Mouse (Mus musculus): ENCODE data around the gene Plxnd1.

Plxnd1 gene

DNA sequence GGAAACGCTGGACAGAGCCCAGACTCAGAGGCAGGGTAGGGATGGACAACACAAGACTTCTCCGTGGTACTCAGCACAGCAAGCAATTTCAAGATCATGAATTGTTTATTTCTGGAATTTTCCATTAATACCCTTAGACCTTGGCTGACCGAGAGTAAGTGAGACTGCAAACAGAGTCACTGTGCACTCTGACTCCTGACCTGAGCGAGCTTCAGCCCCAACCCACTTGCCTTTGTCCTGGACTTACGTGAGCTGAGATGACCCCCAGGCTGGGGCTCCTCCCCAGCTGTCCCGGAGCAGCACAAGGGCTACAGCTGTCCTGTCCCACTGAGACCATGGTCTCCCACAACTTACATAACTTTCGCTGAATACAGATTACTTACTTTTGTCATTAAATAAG lies 11.9 kb downstream of the Plxnd1 start:
- no peak for DNase-seq (ENCODE audit: low read depth, low spot score)

DNA sequence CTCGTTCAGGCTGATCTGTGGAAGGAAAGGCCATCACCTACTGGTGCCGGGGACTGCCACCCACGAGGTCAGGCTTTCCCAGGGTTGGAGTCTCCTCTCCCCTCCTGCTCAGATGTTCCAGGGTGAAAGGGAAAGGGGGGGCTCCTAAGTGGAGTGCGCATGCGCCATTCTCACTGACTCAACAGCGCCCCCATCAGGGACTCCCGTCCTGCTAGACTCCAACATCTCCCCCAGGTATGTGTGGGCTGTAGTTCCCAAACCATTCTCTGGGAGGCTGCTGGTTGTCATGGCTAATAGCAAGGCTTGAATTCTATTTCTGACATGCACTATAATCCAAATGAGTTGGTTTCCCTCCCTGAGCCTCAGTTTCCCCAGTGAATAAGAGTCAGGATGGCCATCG lies 16.2 kb downstream of the Plxnd1 start:
- DNase-seq (ENCODE audit: low read depth, low spot score): no peak

DNA sequence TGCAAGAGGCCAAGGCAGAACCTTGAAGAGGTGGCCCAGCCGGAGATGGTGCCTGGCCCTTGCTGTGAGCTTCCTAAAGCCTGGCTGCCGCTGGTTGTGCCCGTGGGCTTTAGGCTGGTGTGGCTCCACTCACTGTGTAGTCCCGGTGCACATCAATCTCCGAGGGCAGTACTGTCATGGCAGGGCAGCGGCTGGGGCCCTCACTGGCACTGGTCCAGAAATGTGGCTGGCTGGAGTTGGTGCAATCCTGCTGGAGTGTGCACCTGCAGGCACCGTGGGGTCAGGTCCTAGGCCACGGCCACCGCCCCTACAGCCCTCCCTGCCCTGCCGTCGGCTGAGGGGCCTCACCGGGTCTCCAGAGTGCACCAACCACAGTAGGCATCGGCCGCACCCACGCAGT lies 17.0 kb downstream of the Plxnd1 start:
- no peak for DNase-seq (ENCODE audit: low read depth, low spot score)

DNA sequence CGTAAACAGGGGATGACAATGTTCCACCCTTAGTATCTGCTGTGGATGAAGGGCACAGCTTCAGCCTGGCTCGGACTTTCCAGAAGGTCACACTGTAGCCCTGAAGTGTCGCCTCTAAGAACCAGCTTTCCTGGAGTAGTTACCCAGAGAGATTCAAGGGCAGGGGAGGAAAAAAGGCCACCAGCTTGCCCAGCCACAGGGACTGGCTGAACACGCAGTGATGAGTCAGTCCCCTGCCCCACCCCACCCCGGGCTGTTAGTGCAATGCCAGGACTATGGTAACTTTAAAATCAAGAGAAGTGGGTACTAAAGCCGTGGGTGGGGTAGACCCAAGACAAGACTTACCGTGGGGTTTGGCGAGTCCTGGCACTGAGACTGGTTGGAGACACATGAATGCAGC lies 19.2 kb downstream of the Plxnd1 start:
- DNase-seq (ENCODE audit: low read depth, low spot score): no peak

DNA sequence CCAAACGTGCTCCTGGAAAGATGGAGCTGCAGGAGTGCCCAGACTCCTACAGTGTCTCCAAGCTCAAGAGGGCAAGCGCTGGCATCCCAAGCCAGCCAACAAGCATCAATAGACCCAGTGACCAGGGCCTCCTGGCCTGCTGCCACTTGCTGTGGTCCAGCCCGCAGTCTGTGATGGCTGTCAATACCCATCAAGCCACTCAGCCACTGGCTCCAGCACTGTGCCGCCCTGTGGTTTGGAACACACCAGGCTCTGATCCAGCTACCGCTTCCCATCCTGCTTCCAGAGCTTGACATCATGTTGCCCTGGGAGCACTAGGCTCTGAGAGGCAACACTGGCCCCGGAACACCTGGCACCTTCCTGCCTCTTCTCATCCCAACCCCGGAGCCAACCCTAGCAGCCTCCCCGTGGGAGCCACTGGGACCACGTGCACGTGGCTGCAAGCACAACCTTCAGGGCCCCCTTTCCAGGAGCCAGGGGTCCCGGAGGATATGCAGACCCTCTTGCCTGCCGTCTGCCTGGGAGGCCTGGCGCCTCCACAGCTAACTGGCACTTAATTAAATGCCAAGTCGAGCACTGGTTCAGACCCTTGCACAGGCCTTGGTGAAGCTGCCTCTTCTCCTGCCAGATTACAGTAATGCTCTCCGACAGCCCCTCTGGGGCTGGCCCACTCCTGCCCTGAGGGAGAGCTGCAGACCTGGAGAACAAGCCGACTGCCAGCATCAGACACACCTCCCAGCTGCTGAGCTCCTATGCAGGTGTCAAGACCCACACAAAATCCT lies 20.7 kb downstream of the Plxnd1 start:
- no peak for DNase-seq (ENCODE audit: low read depth, low spot score)

DNA sequence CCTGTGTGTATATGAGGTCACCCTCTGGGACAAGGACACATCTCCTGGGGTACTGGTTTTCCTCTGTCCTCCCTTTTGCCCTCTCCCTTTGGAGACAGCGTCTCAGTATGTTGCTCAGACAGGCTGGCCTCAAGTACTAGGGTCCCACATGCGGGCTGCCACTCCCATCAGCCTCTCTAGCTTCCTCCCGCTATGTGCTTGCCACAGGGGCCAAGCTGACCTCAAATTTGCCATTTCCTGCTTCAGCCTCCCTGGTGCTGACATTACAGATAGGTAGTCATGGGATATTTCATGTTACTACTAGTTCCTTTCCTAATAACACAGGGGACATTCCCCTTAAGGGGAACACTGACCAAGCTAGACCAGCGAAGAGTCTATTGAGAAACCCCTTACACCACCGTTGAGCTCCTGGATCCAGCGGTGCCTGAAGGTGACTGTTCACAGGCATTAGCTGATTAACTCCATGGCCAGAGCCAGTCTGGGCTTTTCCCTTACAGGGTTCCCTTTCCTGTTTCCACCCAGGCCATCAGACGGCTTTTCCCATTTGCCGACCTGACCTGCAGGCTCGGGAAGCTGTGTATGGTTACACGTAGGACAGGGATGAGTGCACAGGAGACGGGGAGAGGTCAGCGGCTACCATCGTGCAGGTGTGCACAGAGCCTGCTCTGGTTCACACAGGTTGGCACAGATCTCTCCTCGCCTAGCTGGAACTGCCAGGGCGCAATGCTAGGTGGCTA lies 21.5 kb downstream of the Plxnd1 start:
- no peak for DNase-seq (ENCODE audit: low read depth, low spot score)

DNA sequence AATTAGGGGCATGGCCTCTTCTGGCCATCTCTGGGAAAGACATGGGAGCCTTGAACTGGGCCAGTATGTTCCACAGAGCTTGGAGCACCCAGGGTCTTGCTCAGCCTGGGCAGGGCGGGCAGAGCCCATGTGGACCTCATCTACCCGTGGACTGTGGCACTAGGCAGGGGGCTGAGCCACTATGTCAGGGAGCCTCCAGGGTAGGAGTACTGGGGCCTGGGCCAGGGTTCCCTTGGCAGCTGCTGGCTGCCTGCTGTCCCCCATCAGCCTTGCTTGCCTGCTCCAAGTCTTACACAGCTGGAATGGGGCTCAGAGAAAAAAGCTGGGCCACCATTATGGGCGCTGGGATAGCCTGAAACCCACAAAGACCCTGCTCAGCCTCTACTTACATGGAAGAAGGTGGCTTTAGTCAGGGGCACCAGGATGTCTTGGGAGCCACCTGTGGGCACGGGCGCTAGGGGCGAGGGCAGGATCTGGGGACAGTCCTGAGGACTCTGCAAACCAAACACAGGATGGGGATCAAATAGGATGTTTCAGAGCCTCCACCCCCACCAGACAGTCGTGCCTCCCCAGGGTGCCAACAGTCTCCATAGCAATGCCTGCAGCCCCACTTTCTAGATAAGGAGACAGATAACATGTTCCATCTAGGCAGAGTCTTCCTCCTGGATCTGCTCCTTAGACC lies 22.6 kb downstream of the Plxnd1 start:
- DNase-seq (ENCODE audit: low read depth, low spot score): no peak

DNA sequence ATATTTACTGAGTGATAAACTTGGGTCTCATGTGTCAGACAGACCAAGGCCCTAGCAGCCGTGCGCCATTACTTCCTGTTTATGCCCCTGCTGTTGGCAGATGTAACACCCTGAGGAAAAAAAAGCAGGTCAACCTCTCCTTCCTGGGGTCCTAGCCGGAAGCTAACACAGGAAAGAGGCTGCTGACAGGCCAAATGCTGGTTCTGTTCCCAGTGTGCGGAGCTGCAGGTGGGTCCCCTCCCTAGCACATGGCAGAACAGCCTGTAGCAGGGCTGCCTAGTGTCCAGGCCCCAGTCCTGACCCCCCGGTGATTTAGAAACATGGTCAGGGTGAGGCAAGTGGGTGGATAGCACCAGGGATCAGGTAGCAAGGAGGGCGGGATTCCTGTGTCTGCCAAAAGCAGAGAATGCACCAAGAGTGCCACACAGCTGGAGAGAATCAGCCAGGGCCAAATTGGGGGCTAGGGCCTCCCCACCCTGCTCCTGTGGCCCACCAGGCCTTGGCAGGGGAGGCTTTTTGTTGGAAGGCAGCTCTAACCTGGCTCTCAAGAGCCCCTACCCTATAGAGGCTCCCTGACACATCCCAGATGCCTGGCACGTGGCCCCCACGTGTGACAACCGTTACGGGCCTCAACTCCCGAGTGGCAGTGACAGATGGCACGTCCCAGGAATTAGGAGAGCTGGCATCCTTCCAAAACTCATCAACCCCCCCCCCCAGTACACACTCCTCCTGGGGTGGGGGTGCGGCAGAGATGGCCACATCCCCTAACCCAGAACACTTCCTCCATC lies 23.3 kb downstream of the Plxnd1 start:
- DNase-seq (ENCODE audit: low read depth, low spot score): no peak

DNA sequence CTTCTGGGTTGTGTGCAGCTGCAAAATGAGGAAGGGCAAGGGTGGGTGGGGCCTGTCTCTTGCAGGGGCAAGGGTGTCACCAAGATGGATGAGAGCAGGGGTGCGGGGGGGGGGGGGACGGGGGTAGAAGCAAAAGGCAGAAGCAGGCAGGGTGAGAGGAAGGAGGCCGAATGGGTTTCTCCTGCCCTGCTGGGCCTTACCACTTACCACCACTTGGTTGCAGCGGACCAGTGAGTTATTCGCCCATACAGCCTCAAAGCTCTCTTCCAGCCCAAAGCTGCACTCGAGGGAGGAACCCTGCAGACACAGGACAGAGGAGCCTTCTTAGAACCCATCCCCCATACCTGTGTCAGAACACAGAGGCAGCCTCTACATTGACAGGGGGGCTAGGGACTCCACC lies 24.9 kb downstream of the Plxnd1 start:
- no peak for DNase-seq (ENCODE audit: low read depth, low spot score)

DNA sequence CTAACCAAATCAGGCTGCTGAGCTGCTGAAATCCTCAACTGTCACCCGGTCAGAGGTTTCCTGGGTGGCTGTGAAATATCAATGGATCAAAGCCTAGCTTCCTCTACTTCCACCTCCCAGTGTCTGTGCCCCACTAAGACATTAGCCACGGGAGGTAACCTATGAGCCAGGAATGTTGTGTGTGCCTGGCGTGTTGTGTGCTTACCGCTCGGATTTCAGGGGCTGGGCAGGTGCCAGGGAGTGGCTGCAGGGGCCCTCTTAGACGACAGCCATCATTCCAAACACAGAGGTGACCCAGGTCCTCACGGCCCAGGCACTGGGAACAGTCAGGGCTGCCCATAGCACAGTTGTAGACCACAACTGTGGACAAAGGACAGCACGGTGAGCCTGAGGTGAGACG lies 25.7 kb downstream of the Plxnd1 start:
- no peak for DNase-seq (ENCODE audit: low read depth, low spot score)

DNA sequence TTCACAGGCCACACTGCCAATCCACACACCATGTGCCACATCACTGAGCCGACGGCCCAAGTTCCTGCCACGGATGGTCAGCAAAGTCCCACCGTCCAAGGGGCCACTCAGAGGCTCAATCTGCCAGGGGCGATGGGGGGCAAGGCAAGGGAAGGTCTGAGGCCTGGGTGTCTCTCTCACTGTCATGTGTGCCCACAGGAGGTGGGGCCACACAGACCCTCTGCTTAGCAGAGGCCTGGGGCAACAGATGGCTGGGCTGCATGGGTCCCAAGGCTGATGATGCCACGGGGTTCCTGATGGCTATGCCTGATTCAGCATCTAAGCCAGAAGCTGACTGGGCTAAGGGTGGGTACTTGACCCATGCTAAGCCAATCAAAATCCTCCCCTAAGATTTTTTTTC lies 26.1 kb downstream of the Plxnd1 start:
- DNase-seq (ENCODE audit: low read depth, low spot score): no peak

DNA sequence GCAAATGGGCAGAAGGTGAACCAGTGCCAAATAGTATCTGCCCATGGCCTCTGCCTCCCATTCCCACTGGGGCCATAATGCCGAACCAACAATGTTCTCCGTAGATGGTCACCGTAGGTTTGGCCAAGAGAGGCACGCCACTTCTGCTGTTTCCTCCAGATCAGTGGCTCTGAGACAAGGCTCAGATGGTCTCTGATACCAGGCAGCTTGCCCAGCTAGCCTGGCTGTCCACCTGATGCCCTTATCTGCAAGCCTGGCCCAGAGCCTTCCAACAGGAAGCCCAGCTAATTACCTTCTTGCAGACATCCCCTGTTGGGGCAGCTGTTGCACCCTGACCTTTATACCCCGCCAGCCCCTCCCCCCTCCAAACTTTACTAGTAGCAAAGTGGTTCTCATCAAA lies 26.7 kb downstream of the Plxnd1 start:
- DNase-seq (ENCODE audit: low read depth, low spot score): no peak

DNA sequence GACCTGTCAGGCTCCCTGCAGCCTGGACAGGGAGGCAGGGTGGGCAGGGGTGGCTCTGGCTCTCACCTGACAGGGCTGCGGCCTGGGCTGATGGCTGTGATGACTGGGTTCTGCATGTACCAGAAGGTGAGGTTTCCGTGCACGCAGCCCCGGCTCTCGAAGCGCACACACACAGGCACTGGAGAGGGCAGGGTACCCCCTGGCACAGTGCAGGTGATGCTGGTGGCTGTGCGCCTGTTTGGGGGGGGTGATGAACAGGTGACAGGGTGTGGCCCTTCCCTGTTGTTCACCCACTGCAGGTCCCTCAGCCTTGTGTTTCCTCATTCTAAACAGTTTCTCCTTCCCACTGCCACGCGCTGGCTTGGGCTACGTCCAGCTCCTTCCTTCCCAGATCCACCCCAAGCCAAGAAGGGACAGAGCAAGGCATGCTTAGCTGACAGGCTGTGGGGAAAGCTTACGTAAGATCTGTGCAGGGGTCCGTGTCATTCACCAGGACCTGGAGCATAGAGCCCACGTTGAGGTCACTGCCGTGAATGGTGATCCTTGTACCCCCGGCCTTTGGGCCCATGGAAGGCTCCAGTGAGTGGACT lies 27.4 kb downstream of the Plxnd1 start:
- DNase-seq (ENCODE audit: low read depth, low spot score): no peak

DNA sequence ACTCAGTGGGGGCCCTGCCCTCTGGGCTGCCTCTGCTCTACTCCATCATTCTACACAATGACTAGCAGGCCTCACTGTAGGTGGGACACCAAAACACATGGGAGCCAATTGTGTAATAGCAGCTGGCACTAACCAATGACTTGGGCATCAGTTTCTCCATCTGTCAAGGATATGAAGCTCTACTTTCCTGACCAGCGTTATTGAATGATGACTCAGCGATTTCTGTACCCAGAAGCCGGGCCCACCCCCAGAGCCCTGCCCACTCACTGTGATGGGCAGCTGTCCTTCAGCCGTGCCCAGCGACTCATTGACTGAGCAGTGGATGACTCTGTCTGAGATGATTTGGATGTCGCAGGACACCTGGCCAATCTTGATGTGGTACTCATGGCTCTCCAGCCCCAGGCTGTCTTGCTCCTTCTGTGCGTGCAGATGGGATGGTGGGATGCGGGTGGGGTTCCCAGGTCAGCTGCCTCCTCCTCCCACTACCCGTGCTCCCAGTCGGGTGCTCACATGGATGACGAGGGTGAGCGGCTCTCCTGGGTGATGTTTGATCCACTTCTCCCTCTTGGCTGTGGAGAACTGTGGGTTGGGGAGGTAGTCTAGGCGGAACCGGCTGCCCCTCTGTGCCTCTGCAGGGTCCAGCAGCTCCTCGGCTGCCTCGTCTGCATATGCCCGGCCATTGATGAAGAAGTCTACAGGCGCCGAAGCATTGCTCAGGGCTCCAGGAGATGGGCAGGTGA lies 28.4 kb downstream of the Plxnd1 start:
- no peak for DNase-seq (ENCODE audit: low read depth, low spot score)

DNA sequence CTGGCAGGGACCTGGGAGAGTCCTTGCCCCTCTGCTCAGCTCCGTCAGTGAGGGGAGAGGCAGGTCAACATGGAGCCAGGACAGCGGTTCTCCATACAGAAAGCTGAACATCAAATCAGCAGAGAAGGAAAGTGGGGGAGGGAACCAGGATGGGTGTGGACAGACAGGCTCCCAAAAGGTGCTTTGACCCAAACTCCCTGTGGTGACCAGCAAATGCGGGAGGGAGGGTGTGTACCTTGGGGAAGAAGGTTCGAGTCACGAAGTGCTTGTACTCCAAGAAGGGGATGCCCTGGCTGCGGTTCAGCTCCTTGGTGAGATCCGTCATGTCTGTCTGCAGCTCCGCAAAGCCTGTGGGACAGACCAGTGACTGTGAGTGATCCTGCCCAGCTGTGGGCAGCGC lies 31.1 kb downstream of the Plxnd1 start:
- DNase-seq (ENCODE audit: low read depth, low spot score): no peak

DNA sequence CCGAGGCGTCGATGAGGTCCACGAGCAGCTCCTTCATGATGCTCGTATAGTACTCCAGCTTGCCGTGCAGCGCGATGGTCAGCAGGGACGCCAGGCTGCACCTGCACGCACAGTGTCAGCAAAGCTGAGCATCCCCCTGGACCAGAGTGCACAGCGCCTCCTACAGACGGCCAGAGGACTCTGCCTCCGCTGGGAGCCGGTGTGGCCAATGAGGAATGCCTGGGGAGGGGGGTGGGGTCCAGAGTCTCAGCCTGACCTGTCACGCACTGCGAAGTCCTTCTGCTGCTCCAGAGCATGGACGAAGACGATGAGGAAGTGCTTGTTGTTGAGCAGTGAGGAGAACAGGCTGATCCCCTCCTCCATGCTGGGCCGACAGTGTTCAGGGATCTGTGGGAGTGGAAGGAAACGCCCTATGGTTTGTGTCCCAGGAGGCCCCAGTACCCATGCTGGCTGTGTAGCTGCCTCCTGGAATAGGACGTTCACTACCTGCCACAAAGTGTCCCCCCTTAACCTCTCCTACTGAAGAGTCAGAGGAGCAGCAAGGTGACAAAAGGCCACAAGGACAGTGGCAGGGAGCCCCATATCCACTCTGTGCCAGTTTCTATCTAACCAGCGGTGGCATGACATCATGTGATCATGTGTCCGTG lies 32.2 kb downstream of the Plxnd1 start:
- DNase-seq (ENCODE audit: low read depth, low spot score): no peak

DNA sequence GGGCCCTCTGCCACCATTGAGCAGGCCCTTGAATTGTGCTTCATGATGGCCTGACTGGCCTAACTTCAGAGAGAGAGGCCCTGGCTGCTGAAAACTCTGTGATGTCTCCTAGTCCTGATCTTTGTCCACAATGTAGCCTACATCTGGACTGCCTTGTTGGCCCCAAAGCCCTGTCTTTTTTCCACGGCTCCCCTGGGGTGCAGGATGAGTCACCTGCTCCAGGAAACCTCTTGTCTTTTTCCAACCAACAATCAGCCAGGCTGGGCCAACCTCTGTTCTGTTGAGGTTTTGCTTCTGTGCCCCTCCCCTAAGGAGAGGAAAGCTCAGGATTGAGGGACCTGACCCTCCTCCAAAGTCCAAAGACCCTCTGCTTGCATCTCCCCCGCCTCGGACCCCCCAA lies 33.1 kb downstream of the Plxnd1 start:
- DNase-seq (ENCODE audit: low read depth, low spot score): no peak

DNA sequence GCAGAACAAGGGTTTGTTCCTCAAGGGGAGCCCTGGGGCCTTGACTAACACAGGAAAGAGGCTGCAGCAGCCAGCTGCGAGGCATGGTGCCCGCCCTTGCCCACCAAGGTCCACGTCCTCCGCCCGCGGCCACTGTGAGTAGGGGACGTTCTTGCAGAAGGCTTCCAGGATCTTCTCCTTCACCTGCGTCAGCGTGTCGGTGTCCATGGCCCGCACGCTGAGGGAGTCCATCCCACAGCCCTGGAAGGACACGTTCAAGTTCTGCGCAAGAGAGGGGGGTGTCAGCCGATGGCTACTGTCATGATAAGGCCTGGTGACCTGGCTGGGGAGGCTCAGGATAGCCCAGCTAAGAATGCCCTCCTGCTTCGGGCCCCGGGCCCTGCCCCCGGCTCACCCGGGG lies 34.5 kb downstream of the Plxnd1 start:
- no peak for DNase-seq (ENCODE audit: low read depth, low spot score)

DNA sequence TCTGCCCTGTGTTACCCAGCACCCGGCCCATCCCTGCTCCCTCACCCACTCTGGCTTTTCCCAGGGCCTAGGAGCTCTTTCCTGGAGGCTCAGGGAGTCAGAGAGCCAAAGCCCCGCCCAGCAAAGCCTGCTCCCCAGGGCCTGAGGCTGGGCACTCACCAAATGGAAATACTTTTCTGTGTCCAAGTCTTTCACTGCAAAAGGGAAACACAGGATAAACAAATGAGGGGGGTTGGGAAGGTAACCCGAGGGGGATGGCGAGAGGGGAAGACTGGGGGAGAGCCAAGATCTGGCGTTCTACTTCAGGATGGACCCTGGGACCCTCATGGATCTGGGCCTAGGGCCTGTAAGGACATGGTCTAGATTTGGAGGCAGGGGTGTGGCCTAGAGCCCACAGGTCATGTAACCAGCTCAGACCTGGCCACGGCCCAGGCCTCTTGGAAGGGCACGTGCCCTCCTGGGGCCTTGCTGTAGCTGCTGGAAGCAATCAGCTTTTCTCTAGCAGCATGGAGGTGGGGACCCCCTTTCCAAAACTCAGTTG lies 35.6 kb downstream of the Plxnd1 start:
- DNase-seq (ENCODE audit: low read depth, low spot score): no peak

DNA sequence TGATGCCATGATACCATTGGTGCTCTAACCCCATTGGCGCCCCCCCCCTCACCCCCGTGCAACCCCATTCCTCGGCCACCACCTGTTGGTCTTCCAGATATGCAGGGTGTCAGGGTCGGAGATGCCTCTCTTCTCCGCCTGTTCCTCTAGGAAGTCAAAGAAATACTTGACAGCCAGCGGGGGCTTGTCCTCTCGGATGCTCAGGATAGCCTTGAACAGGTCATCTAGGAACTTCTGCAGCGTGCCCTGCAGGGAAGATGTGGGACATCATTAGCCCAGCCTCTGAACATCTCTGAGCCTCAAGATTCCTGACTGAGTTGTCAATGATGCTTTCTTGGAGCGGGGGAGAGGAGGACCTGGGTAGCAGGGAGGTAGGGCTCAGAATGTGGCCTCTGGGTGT lies 36.4 kb downstream of the Plxnd1 start:
- DNase-seq (ENCODE audit: low read depth, low spot score): no peak

Measured in CD4-positive helper T cell, adult 2 months (primary cell).